Mouse (Mus musculus): ENCODE data around the gene Ksr1.

DNA sequence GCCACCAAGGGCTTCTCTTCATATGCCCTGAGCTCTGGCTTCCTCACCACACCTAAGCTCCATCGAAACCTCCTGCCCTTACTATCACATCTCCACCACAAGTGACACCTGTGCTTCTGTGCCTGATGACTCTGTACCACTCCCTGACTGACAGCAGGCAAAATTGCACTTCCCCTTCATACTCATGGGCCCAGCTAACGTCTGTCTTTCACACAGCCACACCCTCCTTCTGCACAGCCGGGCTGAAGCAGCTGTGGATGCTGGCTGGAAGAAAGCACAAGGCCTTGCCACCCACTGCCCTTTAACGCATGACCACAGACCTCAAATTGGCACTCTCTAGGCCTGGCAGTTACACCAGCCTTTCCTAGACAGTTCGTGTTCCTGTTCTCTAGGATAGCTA lies 6.5 kb upstream of the Ksr1 start:
- no peak for TF ChIP-seq CTCF (IDR thresholded peaks at IDR 0.05; ENCODE audit: control insufficient read depth, insufficient read depth, low read length)
- TF ChIP-seq POLR2A (IDR thresholded peaks at IDR 0.05; ENCODE audit: borderline replicate concordance, control insufficient read depth, low read depth, low read length), result no peak

Data from bone marrow, adult 2 months (tissue).